Mouse (Mus musculus) cortical plate, adult 2 months (tissue): ENCODE data around the gene Tnrc6b. TPM values are rescaled to one million over a fixed set of nuclear protein-coding genes. Genes with fewer than 3 reads are reported as not detected.

Experiments used
- H3K27ac ChIP-seq: fragments of 200-500 bp; 2 replicates; pipeline ENCODE4 v1.5.1; 2012; ENCODE audit warnings: low read length, control low read depth, inconsistent platforms; ENCODE audit not compliant: insufficient read depth
- H3K4me1 ChIP-seq: fragments of 200-500 bp; 2 replicates; pipeline ENCODE4 v1.6.1; 2011; ENCODE audit warnings: low read length; ENCODE audit not compliant: control insufficient read depth, insufficient read depth
- H3K4me3 ChIP-seq: fragments of 200-500 bp; 2 replicates; pipeline ENCODE4 v1.5.1; 2011; ENCODE audit warnings: mild to moderate bottlenecking, low read length, control low read depth; ENCODE audit not compliant: insufficient read depth
- CTCF ChIP-seq: fragments of 200-500 bp; IDR thresholded peaks from 2 replicates; pipeline ENCODE4 v1.5.1; 2011; ENCODE audit warnings: mild to moderate bottlenecking, control low read depth, low read length; ENCODE audit not compliant: insufficient read depth; ENCODE audit errors: extremely low read depth
- POLR2A ChIP-seq: fragments of 200-500 bp; IDR thresholded peaks from 2 replicates; pipeline ENCODE4 v1.6.1; 2011; ENCODE audit warnings: mild to moderate bottlenecking, low read length, control low read depth; ENCODE audit not compliant: insufficient read depth; ENCODE audit errors: extremely low read depth
- polyA plus RNA-seq: library from polyadenylated mRNA; depleted of rRNA; stranded (reverse); fragments of >200 nt; gene quantifications from 2 replicates; pipeline ENCODE4 v1.2.3, GENCODE M21; 2012

Gene Tnrc6b
- polyA plus RNA-seq, 1 experiment: 44.2 TPM

DNA sequence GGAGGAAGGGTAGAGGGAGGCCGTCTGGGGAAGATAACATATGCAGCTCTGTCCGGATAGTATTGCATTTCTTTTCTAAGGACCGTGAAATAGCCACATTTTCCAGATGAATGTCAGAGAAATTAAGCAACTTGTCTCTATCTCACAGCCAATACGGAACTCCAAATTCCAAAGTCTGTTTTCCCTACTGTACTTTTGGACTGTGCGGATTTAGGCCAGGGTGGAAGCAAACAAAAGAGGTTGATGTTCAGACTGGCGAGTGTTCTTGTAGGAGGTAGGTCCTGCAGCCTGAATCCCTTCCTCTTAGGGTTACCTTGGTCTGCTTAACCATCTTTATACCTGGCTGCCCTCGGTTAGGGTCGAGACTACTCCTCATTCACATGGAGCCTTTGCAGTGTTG, 28.8 kb upstream of the Tnrc6b start:
- TF ChIP-seq CTCF (no peak), POLR2A (no peak)
- Histone ChIP-seq H3K4me3 (no peak overlapping the region), H3K27ac (no peak overlapping the region), H3K4me1 (peaks cover 22% of the 10 kb centered on the region)

- H3K4me3 ChIP-seq: no peak overlapping the region
- no peak overlapping the region for H3K27ac ChIP-seq
- peaks cover 22% of the 10 kb centered on the region for H3K4me1 ChIP-seq
- TF ChIP-seq POLR2A (no peak), CTCF (no peak)
Observed at GRCm38 (mm10) chr15:80683151-80683550, 28.0 kb upstream of the Tnrc6b start.

GRCm38 (mm10) chr15:80683990-80684389, 27.1 kb upstream of the Tnrc6b start:
- no peak for TF ChIP-seq POLR2A
- TF ChIP-seq CTCF: no peak
- H3K4me1 ChIP-seq: peaks cover 22% of the 10 kb centered on the region
- H3K27ac ChIP-seq: no peak overlapping the region
- no peak overlapping the region for H3K4me3 ChIP-seq

DNA sequence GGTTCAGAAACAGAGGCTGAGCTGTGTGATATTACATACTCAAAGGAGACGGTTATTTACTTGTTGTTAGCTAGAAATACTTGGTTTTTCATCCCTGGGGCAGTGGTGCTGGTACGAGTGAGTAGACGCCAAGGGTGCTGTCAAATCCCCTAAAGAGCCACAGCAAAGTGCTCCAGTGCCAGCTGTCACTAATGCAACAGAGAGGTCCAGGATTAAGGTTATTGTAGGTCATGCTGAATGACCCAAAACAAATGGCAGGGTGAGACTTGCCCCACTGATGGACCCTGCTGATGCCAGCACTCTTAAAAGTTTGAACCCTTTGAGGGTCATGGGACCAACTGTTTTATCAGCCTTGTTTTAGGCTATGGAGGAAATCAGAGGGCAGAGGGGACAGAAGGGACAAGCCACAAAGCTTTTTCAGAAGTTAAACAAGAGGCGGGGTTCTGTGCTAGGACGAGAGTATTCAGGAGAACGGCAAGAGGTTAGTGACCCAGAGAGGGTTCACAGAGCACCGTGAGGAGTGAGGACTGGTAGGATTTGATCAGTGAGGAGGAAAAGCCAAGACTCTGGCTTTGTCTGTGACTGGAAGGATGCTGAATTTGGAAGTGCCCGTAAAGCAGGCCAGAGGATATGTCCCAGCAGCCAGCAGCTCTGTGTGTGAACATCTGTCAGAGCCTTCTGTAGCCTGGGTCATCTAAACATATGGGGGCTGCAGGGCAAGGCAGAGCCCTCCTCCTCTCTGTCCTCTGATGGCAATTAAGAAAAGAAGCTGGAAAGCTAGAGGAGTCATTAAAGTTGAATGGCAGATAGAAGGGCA, 26.1 kb upstream of the Tnrc6b start:
- Histone ChIP-seq H3K4me3 (no peak overlapping the region), H3K4me1 (peaks cover 17% of the 10 kb centered on the region), H3K27ac (no peak overlapping the region)
- no peak for TF ChIP-seq CTCF

DNA sequence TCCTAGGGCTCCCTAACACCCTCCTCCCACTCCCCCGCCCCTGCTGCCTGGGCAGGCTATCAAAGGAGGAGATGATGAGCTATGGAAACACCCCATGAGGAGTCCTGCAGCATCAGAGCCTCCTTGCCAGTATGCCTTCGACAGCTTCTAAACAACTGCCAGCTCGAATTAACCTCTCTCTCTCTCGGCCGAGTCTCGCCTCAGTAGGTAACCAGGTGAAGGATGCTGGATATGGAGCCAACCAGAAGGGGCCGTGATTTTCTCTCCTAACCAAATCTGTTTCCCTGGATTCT, 25.6 kb upstream of the Tnrc6b start:
- no peak overlapping the region for H3K27ac ChIP-seq
- peaks cover 16% of the 10 kb centered on the region for H3K4me1 ChIP-seq
- no peak overlapping the region for H3K4me3 ChIP-seq
- TF ChIP-seq CTCF (no peak), POLR2A (no peak)

- peaks cover 12% of the 10 kb centered on the region for H3K4me1 ChIP-seq
- H3K27ac ChIP-seq: no peak overlapping the region
- no peak overlapping the region for H3K4me3 ChIP-seq
- no peak for TF ChIP-seq CTCF
- TF ChIP-seq POLR2A: no peak
Observed at GRCm38 (mm10) chr15:80688536-80688935, 22.6 kb upstream of the Tnrc6b start.

DNA sequence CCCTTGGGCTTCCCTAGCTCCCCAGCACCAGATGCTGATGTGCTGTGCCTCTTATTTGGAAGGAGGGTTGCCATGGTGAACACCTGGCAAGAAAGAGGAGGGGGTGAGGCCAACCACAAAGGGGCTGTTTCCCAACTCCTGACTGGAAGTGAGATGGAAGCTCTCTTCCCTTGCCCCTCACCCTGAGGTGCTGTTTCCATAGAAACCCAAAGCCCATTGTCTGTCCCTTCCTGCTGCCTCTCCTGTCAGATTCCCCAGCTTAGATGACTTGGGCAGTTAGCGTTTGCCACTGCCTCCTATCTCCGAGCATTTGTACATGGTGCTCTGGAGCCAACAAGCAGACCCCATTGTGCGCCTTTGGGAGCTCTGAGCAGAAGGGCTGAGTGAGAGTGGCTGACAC, 17.6 kb upstream of the Tnrc6b start:
- Histone ChIP-seq H3K4me1 (0 out of 2 replicates have a peak, but pooled peaks cover 2% of the 10 kb centered on the region), H3K4me3 (no peak overlapping the region), H3K27ac (no peak overlapping the region)
- TF ChIP-seq CTCF: no peak

DNA sequence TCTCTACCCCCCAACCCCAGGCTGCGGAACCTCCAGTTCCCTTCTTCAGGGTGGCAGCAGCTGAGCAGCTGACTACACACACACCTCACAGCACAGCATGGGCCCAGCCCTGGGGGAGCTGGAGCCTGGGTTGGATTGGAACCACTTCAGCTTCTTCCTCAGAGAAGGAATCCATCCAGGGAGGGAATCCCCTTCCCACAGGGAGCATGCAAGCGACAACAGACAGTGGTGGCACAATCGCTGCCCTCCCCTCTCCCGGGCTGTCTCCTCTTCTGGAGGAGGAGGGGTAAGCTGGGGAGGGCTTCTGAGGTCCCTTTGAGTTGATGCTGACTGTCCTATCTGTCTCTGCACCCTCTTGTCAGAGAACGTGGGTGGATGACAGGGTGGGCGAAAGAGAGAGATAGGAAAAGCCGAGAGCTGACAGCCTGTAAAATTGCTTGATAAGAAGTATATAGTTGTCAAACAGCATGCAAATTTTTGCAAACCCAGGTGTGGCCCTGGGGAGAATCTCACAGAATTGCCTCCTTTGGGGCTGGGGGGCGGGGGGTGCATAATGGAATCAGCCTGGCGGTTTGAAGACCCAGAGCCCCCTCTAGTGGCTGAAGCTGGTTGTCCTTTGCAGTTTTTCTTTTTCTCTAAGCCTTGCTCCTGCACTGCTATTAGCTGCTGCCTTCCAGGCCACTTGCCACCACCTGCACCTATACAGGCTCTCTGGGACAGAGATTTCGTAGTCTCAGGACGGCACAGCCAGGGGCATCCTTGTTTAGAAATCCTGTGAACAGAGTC, 16.8 kb upstream of the Tnrc6b start:
- Histone ChIP-seq H3K4me1 (0 out of 2 replicates have a peak, but pooled peaks cover 2% of the 10 kb centered on the region), H3K27ac (no peak overlapping the region), H3K4me3 (no peak overlapping the region)
- TF ChIP-seq CTCF: peak; percentile 52; the same call in 1 of the 2 replicates
- no peak for TF ChIP-seq POLR2A

GRCm38 (mm10) chr15:80697564-80697963, 13.5 kb upstream of the Tnrc6b start:
- Histone ChIP-seq H3K4me3 (no peak overlapping the region), H3K27ac (no peak overlapping the region), H3K4me1 (0 out of 2 replicates have a peak, but pooled peaks cover 2% of the 10 kb centered on the region)
- TF ChIP-seq POLR2A: no peak

- no peak overlapping the region for H3K4me3 ChIP-seq
- TF ChIP-seq CTCF: no peak
- TF ChIP-seq POLR2A: no peak
- H3K4me1 ChIP-seq: peaks cover 2% of the 10 kb centered on the region
- H3K27ac ChIP-seq: no peak overlapping the region
Observed at GRCm38 (mm10) chr15:80701481-80702257, 9.4 kb upstream of the Tnrc6b start.
